Comparison of ENCODE assay signal across 8 mouse cellular contexts in genomic region chr16:28841102-28841501, GRCm38 (mm10).
DNase-seq lines count a peak whose midpoint lies in the region; ATAC-seq and TF ChIP-seq lines count a peak whose summit lies in the region.

No protein-coding gene starts in this region.

- peak; percentile 38 for TF ChIP-seq CTCF in lung, embryonic 14.5 days (IDR thresholded peaks at IDR 0.05; ENCODE audit: low read depth)
- TF ChIP-seq CTCF in forebrain, postnatal 0 days (IDR thresholded peaks at IDR 0.05; ENCODE audit: low read depth): peak; percentile 47
- no peak for TF ChIP-seq CTCF in liver, postnatal 0 days (IDR thresholded peaks at IDR 0.05; ENCODE audit: low read depth)

- H3K36me3 ChIP-seq in lung, embryonic 14.5 days (ENCODE audit: insufficient read depth): no peaks in the 10 kb centered on the region
- no peaks in the 10 kb centered on the region for H3K36me3 ChIP-seq in forebrain, postnatal 0 days (ENCODE audit: insufficient read depth)
- H3K36me3 ChIP-seq in limb, embryonic 11.5 days (ENCODE audit: control insufficient read depth, insufficient read depth, low read length): no peaks in the 10 kb centered on the region
- no peaks in the 10 kb centered on the region; the same call in 1 of the 2 replicates for H3K36me3 ChIP-seq in stomach, embryonic 14.5 days (ENCODE audit: control insufficient read depth, insufficient read depth, low read length)
- H3K36me3 ChIP-seq in liver, postnatal 0 days (replicated peaks; ENCODE audit: insufficient read depth, low read length): no peaks in the 10 kb centered on the region

- no peak for TF ChIP-seq EP300 in liver, postnatal 0 days (IDR thresholded peaks at IDR 0.05; ENCODE audit: low read depth)

- H3K27me3 ChIP-seq in lung, embryonic 14.5 days (ENCODE audit: insufficient read depth, low read length): no peaks in the 10 kb centered on the region
- no peaks in the 10 kb centered on the region for H3K27me3 ChIP-seq in forebrain, postnatal 0 days (ENCODE audit: insufficient read depth, low read length)
- H3K27me3 ChIP-seq in limb, embryonic 11.5 days (ENCODE audit: control insufficient read depth, insufficient read depth, low read length): no peaks in the 10 kb centered on the region
- H3K27me3 ChIP-seq in stomach, embryonic 14.5 days (ENCODE audit: control insufficient read depth, insufficient read depth, low read length): no peaks in the 10 kb centered on the region
- no peaks in the 10 kb centered on the region for H3K27me3 ChIP-seq in liver, postnatal 0 days (ENCODE audit: insufficient read depth, low read length)

- no peak overlapping the region for H3K4me2 ChIP-seq in lung, embryonic 14.5 days
- 0 out of 2 replicates have a peak overlapping the region, but pooled peaks have one; percentile 17 for H3K4me2 ChIP-seq in forebrain, postnatal 0 days (ENCODE audit: low read depth)
- H3K4me2 ChIP-seq in limb, embryonic 11.5 days (ENCODE audit: low read depth, severe bottlenecking): no peak overlapping the region
- H3K4me2 ChIP-seq in stomach, embryonic 14.5 days (replicated peaks; ENCODE audit: low read depth, low read length): no peak overlapping the region
- no peak overlapping the region for H3K4me2 ChIP-seq in liver, postnatal 0 days (ENCODE audit: low read depth, low read length)

- peak; percentile 64 for DNase-seq in lung, embryonic 14.5 days
- DNase-seq in lung, postnatal 25 days (ENCODE audit: low spot score): no peak
- peak; percentile 42 for DNase-seq in forebrain, postnatal 0 days
- peak; percentile 55 for DNase-seq in limb, embryonic 11.5 days (ENCODE audit: low spot score)
- DNase-seq in liver, postnatal 0 days: no peak
- DNase-seq in urinary bladder, adult 18-20 months (ENCODE audit: low spot score in 2 of 2): no peak
- DNase-seq in B cell, adult 2 months: no peak

- H3K9me3 ChIP-seq in lung, embryonic 14.5 days (ENCODE audit: low read depth, low read length): no peaks in the 10 kb centered on the region
- H3K9me3 ChIP-seq in forebrain, postnatal 0 days (ENCODE audit: low read length): no peaks in the 10 kb centered on the region
- H3K9me3 ChIP-seq in limb, embryonic 11.5 days (ENCODE audit: control insufficient read depth, low read length): no peaks in the 10 kb centered on the region
- no peaks in the 10 kb centered on the region for H3K9me3 ChIP-seq in stomach, embryonic 14.5 days (ENCODE audit: control insufficient read depth, low read depth, low read length)
- no peaks in the 10 kb centered on the region for H3K9me3 ChIP-seq in liver, postnatal 0 days (ENCODE audit: low read length)

- H3K4me3 ChIP-seq in lung, embryonic 14.5 days (ENCODE audit: low read depth, low read length): no peak overlapping the region
- H3K4me3 ChIP-seq in forebrain, postnatal 0 days (ENCODE audit: low read depth, low read length): no peak overlapping the region
- H3K4me3 ChIP-seq in limb, embryonic 11.5 days (ENCODE audit: low read depth, low read length): no peak overlapping the region
- H3K4me3 ChIP-seq in stomach, embryonic 14.5 days (ENCODE audit: low read depth, low read length): no peak overlapping the region
- no peak overlapping the region for H3K4me3 ChIP-seq in liver, postnatal 0 days (ENCODE audit: low read depth, low read length)

- H3K9ac ChIP-seq in lung, embryonic 14.5 days: no peak overlapping the region
- H3K9ac ChIP-seq in forebrain, postnatal 0 days: no peak overlapping the region
- no peak overlapping the region for H3K9ac ChIP-seq in limb, embryonic 11.5 days (ENCODE audit: low read length)
- H3K9ac ChIP-seq in stomach, embryonic 14.5 days (replicated peaks; ENCODE audit: low read depth, low read length): no peak overlapping the region
- no peak overlapping the region for H3K9ac ChIP-seq in liver, postnatal 0 days (replicated peaks)

- H3K4me1 ChIP-seq in lung, embryonic 14.5 days (ENCODE audit: insufficient read depth): no peaks in the 10 kb centered on the region
- peaks cover 4% of the 10 kb centered on the region; the same call in 1 of the 2 replicates for H3K4me1 ChIP-seq in forebrain, postnatal 0 days (ENCODE audit: insufficient read depth)
- peaks cover 8% of the 10 kb centered on the region; the same call in 1 of the 2 replicates for H3K4me1 ChIP-seq in limb, embryonic 11.5 days (ENCODE audit: control insufficient read depth, insufficient read depth, low read length)
- no peaks in the 10 kb centered on the region for H3K4me1 ChIP-seq in stomach, embryonic 14.5 days (ENCODE audit: control insufficient read depth, insufficient read depth, low read length)
- no peaks in the 10 kb centered on the region for H3K4me1 ChIP-seq in liver, postnatal 0 days (ENCODE audit: insufficient read depth)

- H3K27ac ChIP-seq in lung, embryonic 14.5 days (ENCODE audit: low read depth): no peak overlapping the region
- H3K27ac ChIP-seq in forebrain, postnatal 0 days (ENCODE audit: low read depth, low read length): no peak overlapping the region
- no peak overlapping the region for H3K27ac ChIP-seq in limb, embryonic 11.5 days (replicated peaks; ENCODE audit: low read depth, low read length)
- H3K27ac ChIP-seq in stomach, embryonic 14.5 days (ENCODE audit: low read length): no peak overlapping the region
- no peak overlapping the region for H3K27ac ChIP-seq in liver, postnatal 0 days (ENCODE audit: low read depth)

- peak; percentile 56 for ATAC-seq in lung, embryonic 14.5 days (ENCODE audit: insufficient read depth)
- peak; percentile 32; the same call in 1 of the 2 replicates for ATAC-seq in forebrain, postnatal 0 days
- ATAC-seq in limb, embryonic 11.5 days (ENCODE audit: insufficient number of reproducible peaks, low FRiP score, low TSS enrichment, low read depth): peak; percentile 20; the same call in 1 of the 2 replicates
- ATAC-seq in stomach, embryonic 14.5 days (ENCODE audit: insufficient number of reproducible peaks, insufficient read depth, low FRiP score, low read depth): peak; percentile 20; the same call in 1 of the 2 replicates
- no peak for ATAC-seq in liver, postnatal 0 days

- 17% methylated on average over 11 of the region's 11 CpGs for WGBS in lung, embryonic 14.5 days
- WGBS in forebrain, postnatal 0 days: 5% methylated on average over 11 of the region's 11 CpGs
- 24% methylated on average over 11 of the region's 11 CpGs for WGBS in limb, embryonic 11.5 days
- 20% methylated on average over 11 of the region's 11 CpGs for WGBS in stomach, embryonic 14.5 days
- WGBS in liver, postnatal 0 days (ENCODE audit: insufficient replicate concordance): 60% methylated on average over 11 of the region's 11 CpGs

Comparison
In these comparisons a context has a peak if more than half of its experiments do, and no peak if none do; other contexts are left out.
1. DNase-seq: peak in lung, embryonic 14.5 days (single experiment), forebrain, postnatal 0 days (single experiment) and limb, embryonic 11.5 days (single experiment); none in lung, postnatal 25 days (single experiment), liver, postnatal 0 days (single experiment), urinary bladder, adult 18-20 months (0 of 2) and B cell, adult 2 months (0 of 2).